Mouse (Mus musculus) neural tube, embryonic 15.5 days (tissue): ENCODE results near the gene Ralgds. TPM values are rescaled to one million over a fixed set of nuclear protein-coding genes. Genes with fewer than 3 reads are reported as not detected.

ENCODE experiments used
- ATAC-seq: fragments of 200-750 bp; cut with Nextera tagmentation; 2 replicates; pipeline ENCODE4 v1.8.0; 2017; ENCODE audit warnings: mild to moderate bottlenecking, moderate TSS enrichment, moderate library complexity; ENCODE audit not compliant: low FRiP score
- H3K27ac ChIP-seq: fragments of 300-500 bp; sonication (generic); replicated peaks from 2 replicates; pipeline ENCODE4 v1.5.1; 2015; ENCODE audit warnings: mild to moderate bottlenecking, inconsistent platforms
- H3K27me3 ChIP-seq: fragments of 300-500 bp; sonication (generic); replicated peaks from 2 replicates; pipeline ENCODE4 v1.6.1; 2015; ENCODE audit warnings: inconsistent platforms
- H3K36me3 ChIP-seq: fragments of 300-500 bp; sonication (generic); 2 replicates; pipeline ENCODE4 v1.6.1; 2015; ENCODE audit warnings: inconsistent platforms
- H3K4me1 ChIP-seq: fragments of 300-500 bp; sonication (generic); 2 replicates; pipeline ENCODE4 v1.6.1; 2015; ENCODE audit warnings: inconsistent platforms
- H3K4me2 ChIP-seq: fragments of 300-500 bp; sonication (generic); 2 replicates; pipeline ENCODE4 v1.6.1; 2015; ENCODE audit warnings: inconsistent platforms, mild to moderate bottlenecking, moderate library complexity
- H3K4me3 ChIP-seq: fragments of 300-500 bp; sonication (generic); replicated peaks from 2 replicates; pipeline ENCODE4 v1.5.1; 2015; ENCODE audit warnings: mild to moderate bottlenecking, inconsistent platforms
- H3K9ac ChIP-seq: fragments of 300-500 bp; sonication (generic); replicated peaks from 2 replicates; pipeline ENCODE4 v1.6.1; 2015; ENCODE audit warnings: mild to moderate bottlenecking, inconsistent platforms
- H3K9me3 ChIP-seq: fragments of 300-500 bp; sonication (generic); replicated peaks from 2 replicates; pipeline ENCODE4 v1.6.1; 2016; ENCODE audit warnings: inconsistent platforms
- WGBS: fragments of 180-500 bp; shearing (Covaris S2); methylation state at CpG from one replicate; pipeline ENCODE4 v1.1.7; 2015; ENCODE audit warnings: mixed read lengths; 5-methylcytosine and 5-hydroxymethylcytosine counted together
- polyA plus RNA-seq: library from polyadenylated mRNA; unstranded; fragments of >200 nt; fragmentation: Nextera tagmentation; extraction: Ambion mirVana; gene quantifications from 2 replicates; pipeline ENCODE4 v1.2.1, GENCODE M21; 2015

The Ralgds gene
- polyA plus RNA-seq, 1 experiment from 2014 or later: 70.4 TPM

GRCm38 (mm10) chr2:28479208-28480204 is 33.4 kb upstream of the Ralgds start:
- H3K36me3 ChIP-seq: no peaks in the 10 kb centered on the region
- no peak overlapping the region for H3K27ac ChIP-seq
- no peaks in the 10 kb centered on the region for H3K27me3 ChIP-seq
- no peak overlapping the region for H3K9ac ChIP-seq
- H3K4me1 ChIP-seq: no peaks in the 10 kb centered on the region
- no peak overlapping the region for H3K4me3 ChIP-seq
- H3K4me2 ChIP-seq: no peak overlapping the region; the same call in 1 of the 2 replicates
- ATAC-seq: no peak
- no peaks in the 10 kb centered on the region for H3K9me3 ChIP-seq
- 83% methylated on average over 20 of the region's 20 CpGs for WGBS

GRCm38 (mm10) chr2:28483861-28484260 is 29.1 kb upstream of the Ralgds start:
- Histone ChIP-seq H3K4me2 (no peak overlapping the region), H3K9ac (no peak overlapping the region), H3K4me1 (no peaks in the 10 kb centered on the region), H3K9me3 (no peaks in the 10 kb centered on the region), H3K27me3 (no peaks in the 10 kb centered on the region), H3K36me3 (no peaks in the 10 kb centered on the region), H3K27ac (no peak overlapping the region), H3K4me3 (no peak overlapping the region)
- ATAC-seq: no peak
- WGBS: 85% methylated on average over 2 of the region's 2 CpGs

GRCm38 (mm10) chr2:28494521-28494920 is 18.4 kb upstream of the Ralgds start:
- Histone ChIP-seq H3K4me1 (no peaks in the 10 kb centered on the region), H3K4me2 (no peak overlapping the region), H3K4me3 (no peak overlapping the region), H3K27me3 (no peaks in the 10 kb centered on the region), H3K9ac (no peak overlapping the region), H3K9me3 (no peaks in the 10 kb centered on the region), H3K36me3 (no peaks in the 10 kb centered on the region), H3K27ac (no peak overlapping the region)
- 95% methylated on average over 2 of the region's 2 CpGs for WGBS
- ATAC-seq: no peak

- Histone ChIP-seq H3K27me3 (no peaks in the 10 kb centered on the region), H3K27ac (0 out of 2 replicates have a peak overlapping the region, but pooled peaks have one; percentile 3), H3K4me2 (no peak overlapping the region; the same call in 1 of the 2 replicates), H3K4me1 (no peaks in the 10 kb centered on the region), H3K9me3 (no peaks in the 10 kb centered on the region), H3K36me3 (no peaks in the 10 kb centered on the region), H3K4me3 (no peak overlapping the region), H3K9ac (no peak overlapping the region)
- 89% methylated on average over 14 of the region's 14 CpGs for WGBS
- ATAC-seq: no peak
Measured at GRCm38 (mm10) chr2:28495207-28495756, 17.6 kb upstream of the Ralgds start.

- Histone ChIP-seq H3K4me2 (no peak overlapping the region; the same call in 1 of the 2 replicates), H3K4me3 (no peak overlapping the region), H3K36me3 (no peaks in the 10 kb centered on the region), H3K4me1 (no peaks in the 10 kb centered on the region), H3K9ac (no peak overlapping the region), H3K27me3 (no peaks in the 10 kb centered on the region), H3K27ac (0 out of 2 replicates have a peak overlapping the region, but pooled peaks have one; percentile 3), H3K9me3 (no peaks in the 10 kb centered on the region)
- 85% methylated on average over 16 of the region's 16 CpGs for WGBS
- ATAC-seq: no peak
Measured at GRCm38 (mm10) chr2:28495801-28496595, 16.9 kb upstream of the Ralgds start.

GRCm38 (mm10) chr2:28496671-28497070 is 16.3 kb upstream of the Ralgds start, which contains the start of gene Gbgt1:
Gene Gbgt1 (plus strand): TSS chr2:28496891.
- Histone ChIP-seq H3K9ac (no peak within 1 kb of the TSS), H3K4me1 (no peaks in the 10 kb centered on the region), H3K9me3 (no peaks in the 10 kb centered on the region), H3K4me3 (no peak within 1 kb of the TSS), H3K36me3 (no peaks in the 10 kb centered on the region), H3K27me3 (no peaks in the 10 kb centered on the region), H3K27ac (no peak within 1 kb of the TSS), H3K4me2 (peak within 1 kb of the TSS; percentile 22)
- WGBS: 79% methylated on average over 5 of the region's 5 CpGs
- ATAC-seq: no peak

- Histone ChIP-seq H3K27me3 (no peaks in the 10 kb centered on the region), H3K9ac (no peak overlapping the region), H3K4me1 (no peaks in the 10 kb centered on the region), H3K36me3 (no peaks in the 10 kb centered on the region), H3K4me3 (no peak overlapping the region), H3K27ac (no peak overlapping the region), H3K9me3 (no peaks in the 10 kb centered on the region), H3K4me2 (peak overlapping the region; percentile 22; the same call in 1 of the 2 replicates)
- no peak for ATAC-seq
- 77% methylated on average over 5 of the region's 5 CpGs for WGBS
Measured at GRCm38 (mm10) chr2:28497561-28497960, 15.4 kb upstream of the Ralgds start.

GRCm38 (mm10) chr2:28498431-28498830 is 14.5 kb upstream of the Ralgds start:
- Histone ChIP-seq H3K4me3 (no peak overlapping the region), H3K9ac (no peak overlapping the region), H3K27ac (no peak overlapping the region), H3K36me3 (no peaks in the 10 kb centered on the region), H3K9me3 (no peaks in the 10 kb centered on the region), H3K4me2 (no peak overlapping the region), H3K27me3 (no peaks in the 10 kb centered on the region), H3K4me1 (no peaks in the 10 kb centered on the region)
- 83% methylated on average over 4 of the region's 4 CpGs for WGBS
- no peak for ATAC-seq

GRCm38 (mm10) chr2:28502987-28503386 is 9.9 kb upstream of the Ralgds start:
- Histone ChIP-seq H3K27ac (no peak overlapping the region), H3K4me3 (no peak overlapping the region), H3K9ac (no peak overlapping the region), H3K4me1 (no peaks in the 10 kb centered on the region), H3K4me2 (no peak overlapping the region), H3K27me3 (no peaks in the 10 kb centered on the region), H3K36me3 (no peaks in the 10 kb centered on the region), H3K9me3 (no peaks in the 10 kb centered on the region)
- WGBS: 86% methylated on average over 10 of the region's 10 CpGs
- no peak for ATAC-seq

GRCm38 (mm10) chr2:28504676-28505075 is 8.2 kb upstream of the Ralgds start:
- WGBS: 92% methylated on average over 13 of the region's 13 CpGs
- Histone ChIP-seq H3K4me2 (no peak overlapping the region), H3K36me3 (no peaks in the 10 kb centered on the region), H3K9me3 (no peaks in the 10 kb centered on the region), H3K4me1 (no peaks in the 10 kb centered on the region), H3K27ac (no peak overlapping the region), H3K9ac (no peak overlapping the region), H3K27me3 (no peaks in the 10 kb centered on the region), H3K4me3 (no peak overlapping the region)
- no peak for ATAC-seq

- Histone ChIP-seq H3K4me2 (no peak within 1 kb of the TSS), H3K4me1 (no peaks in the 10 kb centered on the region), H3K36me3 (no peaks in the 10 kb centered on the region), H3K27me3 (no peaks in the 10 kb centered on the region), H3K4me3 (no peak within 1 kb of the TSS), H3K9ac (no peak within 1 kb of the TSS), H3K9me3 (no peaks in the 10 kb centered on the region), H3K27ac (no peak within 1 kb of the TSS)
- no peak for ATAC-seq
- 87% methylated on average over 3 of the region's 3 CpGs for WGBS
Measured at GRCm38 (mm10) chr2:28505795-28506194, 7.1 kb upstream of the Ralgds start, which contains the start of gene Gm10134. Gene Gm10134 (plus strand): TSS chr2:28506095.
